Mouse (Mus musculus) urinary bladder, postnatal 10 days (tissue): ENCODE results near the gene Nfasc.

Experiments used
- DNase-seq: peaks from one replicate; pipeline ENCODE4 v3.0.0; 2022; ENCODE audit warnings: low spot score

The Nfasc gene

DNA sequence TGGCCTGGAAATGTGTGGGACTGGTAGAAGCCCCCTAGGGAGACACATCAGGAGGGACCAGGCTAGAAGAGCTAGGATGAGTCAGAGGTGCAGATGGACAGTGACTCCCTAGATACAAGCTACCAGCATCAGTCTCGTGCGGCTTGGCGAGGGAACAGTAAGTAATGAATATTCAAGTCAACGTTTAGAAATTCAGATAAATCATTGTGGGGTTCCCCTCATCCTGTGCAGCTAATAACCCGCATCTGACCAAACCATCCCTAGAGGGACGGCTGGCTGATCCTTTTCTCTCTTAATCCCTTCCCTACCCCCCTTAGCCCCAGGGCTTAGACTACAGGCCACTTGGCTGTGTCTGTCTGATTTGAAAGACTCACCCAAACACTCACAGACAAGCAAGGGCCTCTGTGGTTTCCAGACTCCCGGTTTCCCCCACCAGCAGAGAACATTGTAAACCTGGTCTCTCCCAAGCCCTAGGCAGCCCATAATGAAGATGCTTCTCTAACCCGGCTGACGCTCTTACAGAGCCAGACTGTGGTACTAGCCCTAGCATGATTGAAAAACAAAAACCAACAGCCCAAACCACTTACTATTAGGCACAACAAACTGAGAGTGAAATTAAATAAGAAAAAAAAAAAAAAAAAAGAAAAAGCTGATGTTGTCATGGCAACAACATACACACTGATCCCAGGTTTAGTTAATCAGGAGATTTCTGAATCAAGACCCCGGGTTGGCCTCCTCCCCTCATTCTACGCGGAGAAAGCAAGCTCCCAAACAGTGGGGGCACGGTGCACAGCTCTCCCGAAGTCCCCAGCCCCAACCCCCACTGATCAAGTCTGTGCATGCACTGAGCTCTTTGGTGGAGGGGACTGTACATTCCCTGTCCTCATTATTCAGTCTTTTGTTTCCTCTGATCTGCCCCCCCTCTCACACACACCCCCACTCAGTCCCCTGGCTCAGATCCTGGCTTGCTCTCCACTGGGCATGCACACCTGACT, 159.5 kb downstream of the Nfasc start:
- DNase-seq = no peak

DNA sequence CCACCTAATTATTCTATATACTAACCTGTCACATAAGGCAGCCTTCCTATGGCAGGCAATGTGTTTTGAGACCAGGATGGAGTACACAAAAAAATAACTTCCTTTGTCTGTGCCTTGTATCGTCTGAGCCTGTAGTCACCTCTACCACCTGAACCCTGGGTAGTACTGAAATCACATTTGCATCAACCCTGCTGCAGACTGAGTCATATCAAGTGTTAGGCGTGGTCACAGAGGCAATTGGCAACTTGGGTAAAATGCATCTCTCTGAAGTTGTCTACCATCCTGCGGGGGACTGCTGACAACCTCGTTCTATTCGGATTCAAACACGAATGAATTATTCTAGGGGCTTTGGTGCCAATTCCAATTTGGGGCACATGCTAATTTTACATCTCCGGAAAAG, 161.5 kb downstream of the Nfasc start:
- DNase-seq = no peak

GRCm38 (mm10) chr1:132576845-132577244, 164.8 kb downstream of the Nfasc start:
- no peak for DNase-seq

GRCm38 (mm10) chr1:132572851-132573250, 168.7 kb downstream of the Nfasc start:
- no peak for DNase-seq

DNA sequence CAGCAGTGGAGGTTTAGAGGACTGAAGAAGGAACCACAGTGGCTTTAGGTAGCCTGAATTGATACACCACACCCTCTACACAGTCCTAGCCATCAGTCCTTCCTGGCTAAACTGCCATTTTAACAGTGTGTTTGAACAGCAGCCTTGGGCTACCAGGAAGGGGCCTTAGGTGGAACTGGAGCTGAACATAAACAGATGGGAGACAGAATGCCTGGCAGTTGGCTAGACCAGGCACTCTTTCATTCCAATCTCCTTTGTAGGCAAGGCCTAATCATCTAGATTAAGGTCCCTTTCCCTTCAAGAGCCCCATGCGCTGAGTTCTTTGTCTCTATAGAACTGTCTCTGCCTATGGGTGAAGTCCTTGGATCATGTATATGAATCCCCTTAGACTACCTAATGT, 170.0 kb downstream of the Nfasc start:
- no peak for DNase-seq

GRCm38 (mm10) chr1:132570906-132571305, 170.7 kb downstream of the Nfasc start:
- no peak for DNase-seq

GRCm38 (mm10) chr1:132570068-132570780, 171.4 kb downstream of the Nfasc start:
- no peak for DNase-seq

DNA sequence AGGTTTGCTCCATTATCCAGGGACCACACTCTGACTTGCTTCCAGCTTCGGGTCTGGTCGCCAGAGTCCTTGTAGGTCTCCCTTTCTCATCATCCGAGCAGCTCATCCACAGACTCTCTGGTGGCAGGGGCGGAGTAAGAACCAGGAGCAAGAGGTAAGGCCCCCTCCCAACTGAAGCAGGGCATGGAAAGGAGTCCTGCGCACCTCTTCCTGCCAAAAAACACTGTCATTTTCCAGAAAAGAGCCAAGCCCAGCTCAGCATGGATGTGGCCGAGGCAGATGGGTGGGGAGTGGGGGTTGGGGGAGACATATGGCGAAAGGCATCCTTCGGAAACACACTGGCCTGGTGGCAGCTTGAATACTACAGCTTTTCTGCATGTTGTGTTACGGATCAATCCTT, 172.1 kb downstream of the Nfasc start:
- no peak for DNase-seq

DNA sequence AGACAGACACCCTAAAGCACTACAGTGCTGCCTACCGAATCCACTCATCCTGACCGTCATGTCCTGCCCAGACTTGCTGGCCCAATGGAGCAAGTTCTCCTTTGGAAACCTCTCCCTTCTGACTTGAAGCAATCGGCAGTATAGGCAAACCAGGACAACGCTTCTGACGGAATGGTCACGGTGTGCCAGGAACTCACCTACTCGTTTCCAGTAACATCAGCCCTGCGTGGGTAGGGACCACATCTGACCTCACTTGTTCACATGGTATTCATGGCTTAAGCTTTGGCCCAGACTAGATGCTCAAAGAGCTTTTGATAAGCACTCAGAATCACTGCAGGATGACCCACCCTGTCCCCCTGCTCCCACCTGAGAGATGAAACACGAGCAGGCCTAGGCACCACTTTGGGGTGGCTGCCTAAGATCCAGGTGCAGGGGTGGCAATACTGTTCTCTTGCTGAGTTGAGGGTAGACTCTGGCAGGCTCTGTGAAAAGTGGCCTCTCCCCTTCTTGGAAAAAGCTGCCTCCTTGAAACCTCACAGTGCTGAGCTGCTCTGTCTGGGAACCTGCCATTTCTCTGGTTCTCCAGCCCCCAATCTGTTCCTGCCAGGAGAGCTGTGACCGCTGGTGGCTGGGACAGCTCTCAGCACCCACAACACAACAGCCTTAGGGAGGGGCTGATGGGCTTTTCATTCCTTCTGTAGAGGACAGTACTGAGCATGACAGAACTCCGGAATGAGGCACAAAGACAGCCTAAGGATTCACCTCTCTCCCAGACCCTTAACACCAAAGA, 174.1 kb downstream of the Nfasc start:
- DNase-seq = no peak

DNA sequence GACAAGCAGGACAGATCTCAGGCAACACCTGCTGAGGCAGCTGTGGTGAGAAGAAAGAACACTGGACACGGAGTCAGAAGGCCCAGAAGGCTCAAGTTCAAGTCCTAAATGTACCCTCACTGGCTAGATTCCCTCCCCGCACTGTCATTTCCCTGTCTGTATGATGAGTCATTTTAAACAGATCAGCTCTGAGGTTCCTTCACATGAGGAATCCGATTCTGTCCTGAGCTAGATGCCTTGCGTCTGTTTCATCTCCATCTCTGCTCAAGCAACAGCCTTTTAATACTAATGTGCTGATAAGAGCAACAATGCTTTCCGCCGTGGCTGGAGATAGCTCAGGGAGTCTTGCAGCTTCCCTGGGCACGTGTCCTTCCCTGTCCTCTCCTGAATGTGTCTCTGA, 175.8 kb downstream of the Nfasc start:
- DNase-seq = no peak

DNA sequence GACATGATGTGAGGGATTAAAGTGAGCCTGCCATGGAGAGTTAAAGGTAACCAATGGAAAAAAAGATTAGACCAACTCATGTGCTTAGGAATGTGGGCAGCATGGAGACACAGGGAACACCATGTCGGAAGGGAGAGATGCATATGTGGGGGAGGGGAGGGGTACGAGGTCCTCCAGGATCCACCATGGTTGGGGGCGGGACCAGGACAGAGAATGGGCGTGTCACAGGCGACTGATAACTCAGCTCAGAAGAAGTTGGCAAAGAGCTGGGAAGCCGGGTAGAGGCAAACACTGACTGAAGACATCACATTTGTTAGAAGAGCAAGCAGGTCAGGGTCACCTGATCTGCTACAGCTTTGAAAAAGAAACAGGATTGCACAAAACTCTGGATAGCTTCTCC, 176.7 kb downstream of the Nfasc start:
- no peak for DNase-seq

GRCm38 (mm10) chr1:132562337-132562795, 179.2 kb downstream of the Nfasc start:
- no peak for DNase-seq

GRCm38 (mm10) chr1:132560907-132561700, 180.5 kb downstream of the Nfasc start:
- no peak for DNase-seq

- DNase-seq = no peak
Observed at GRCm38 (mm10) chr1:132559045-132559444, 182.6 kb downstream of the Nfasc start.

DNA sequence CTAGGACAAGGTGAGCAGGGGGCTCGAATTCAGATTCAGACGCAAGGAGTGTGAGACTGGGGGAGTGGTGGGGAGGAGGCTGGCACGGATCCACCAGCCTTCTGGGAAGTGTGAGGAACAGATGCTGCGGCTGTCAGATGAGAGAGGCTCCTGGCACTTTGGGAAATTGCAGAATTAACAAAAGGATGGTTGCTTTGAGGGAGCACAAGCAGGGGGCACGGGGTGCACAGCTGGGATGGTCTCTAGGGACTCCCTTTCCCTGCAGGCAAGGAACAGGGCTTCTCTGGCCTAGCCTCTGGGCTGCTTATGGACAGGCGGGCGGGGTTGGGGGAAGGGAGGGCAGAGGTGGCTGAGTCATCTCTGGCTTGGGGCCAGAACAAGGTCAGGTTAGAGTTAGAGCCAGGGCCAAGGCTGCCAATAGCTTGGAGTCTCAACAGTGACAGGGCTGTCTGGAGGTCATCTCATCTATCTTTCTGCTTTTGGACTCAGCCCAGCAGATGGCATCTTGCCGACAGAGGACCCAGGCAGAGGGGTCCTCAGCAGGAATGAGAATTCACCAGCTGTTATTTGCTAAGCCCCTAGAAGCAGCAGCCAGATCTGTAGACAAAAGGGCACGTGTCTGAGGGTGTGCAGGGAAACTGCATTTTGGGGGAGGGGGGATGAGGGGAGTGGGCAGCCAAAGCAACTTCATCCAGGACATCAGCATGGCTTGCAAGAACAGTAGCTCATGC, 183.5 kb downstream of the Nfasc start:
- no peak for DNase-seq

DNA sequence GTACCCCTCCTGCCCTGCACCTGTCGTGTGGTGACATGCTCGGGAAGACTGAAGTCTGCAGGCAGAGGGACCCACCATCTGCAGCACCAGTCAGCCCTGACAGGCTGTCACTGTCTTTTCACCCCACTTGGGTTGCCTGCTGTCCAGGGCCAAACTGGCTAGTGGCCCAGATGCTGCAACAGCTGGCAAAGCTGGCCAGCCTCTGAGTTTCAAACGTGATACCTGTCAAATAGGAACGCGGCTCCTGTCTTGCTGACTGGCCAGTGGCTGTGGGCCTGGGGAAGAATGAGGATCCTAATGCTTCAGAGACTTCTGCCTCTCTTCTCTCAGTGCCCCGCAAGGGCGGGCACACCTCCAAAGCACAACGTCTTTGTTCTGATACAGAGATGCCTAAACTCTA, 197.8 kb downstream of the Nfasc start:
- no peak for DNase-seq

DNA sequence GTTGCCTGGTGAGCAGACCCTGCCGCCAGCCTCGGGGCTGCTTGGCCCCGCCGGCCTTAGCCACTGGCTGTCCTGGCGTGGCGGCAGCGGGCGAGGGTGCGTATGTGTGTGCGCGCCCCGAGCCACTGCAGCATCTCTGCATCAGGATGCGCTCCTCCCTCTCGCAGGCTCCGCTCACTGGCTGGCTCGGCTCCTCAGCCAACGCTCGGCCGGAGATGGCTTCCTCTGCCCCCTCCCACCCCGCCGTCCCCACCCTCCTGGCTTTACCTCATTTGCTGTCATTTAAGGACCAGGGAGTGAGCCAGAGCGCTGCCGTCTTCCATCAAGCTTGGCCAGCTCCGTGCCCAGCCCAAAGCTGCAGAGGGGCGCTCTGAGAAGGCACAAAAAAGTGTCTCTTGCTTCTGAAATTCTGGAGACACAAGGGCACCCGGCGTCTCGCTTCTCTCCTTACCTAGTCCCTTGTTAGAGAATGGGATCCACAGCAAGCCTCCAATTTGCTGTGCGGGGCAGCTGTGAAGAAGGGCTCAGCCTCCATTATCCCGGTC, 198.8 kb downstream of the Nfasc start, which contains the start of gene Cntn2:
TSS of gene Cntn2 (minus strand) at position 495 of the 545 bp plus-strand sequence.
- DNase-seq = no peak

DNA sequence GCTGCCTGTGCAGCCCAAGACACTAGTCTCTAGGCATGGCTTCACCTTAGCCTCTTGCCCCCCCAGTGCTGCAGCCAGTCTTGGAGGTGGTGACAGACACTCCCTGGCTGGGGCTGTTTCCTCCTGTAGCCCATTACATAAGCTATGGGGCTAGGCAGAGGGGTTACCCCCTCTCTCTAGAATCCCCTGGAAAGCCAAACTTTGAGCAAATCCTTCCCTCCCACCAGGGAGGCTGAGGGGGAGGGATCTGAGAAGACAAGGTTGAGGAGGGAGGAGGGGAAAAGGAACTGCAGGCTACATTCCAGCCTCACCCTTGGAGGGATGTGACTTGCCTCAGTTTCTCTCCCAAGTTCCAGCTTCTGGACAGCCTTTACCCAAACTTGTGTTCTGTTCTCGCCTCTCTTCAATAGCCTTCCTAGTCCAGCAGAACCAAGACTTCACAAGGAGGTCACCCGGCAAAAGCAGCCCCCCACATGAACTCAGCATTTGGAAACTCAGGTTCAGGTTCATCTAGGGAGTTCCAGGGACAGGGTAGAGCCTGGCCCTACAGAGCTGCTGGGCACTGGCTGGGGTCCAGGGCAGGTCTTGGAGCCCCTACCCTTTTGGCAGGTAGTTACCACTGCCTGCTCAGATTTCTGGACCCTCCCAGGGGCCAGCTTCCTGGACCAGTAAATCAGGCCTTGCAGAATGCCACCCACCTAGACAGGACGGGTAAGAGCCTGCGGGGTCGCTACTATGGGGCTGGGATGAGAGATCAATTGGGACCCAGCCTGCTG, 199.6 kb downstream of the Nfasc start:
- no peak for DNase-seq

- no peak for DNase-seq
Observed at GRCm38 (mm10) chr1:132541171-132541823, 200.3 kb downstream of the Nfasc start.
